Mouse (Mus musculus): ENCODE results near the gene Aes. TPM values are rescaled to one million over a fixed set of nuclear protein-coding genes. Genes with fewer than 3 reads are reported as not detected.

Aes gene
- polyA plus RNA-seq, 1 experiment from 2014 or later, result 504 TPM

DNA sequence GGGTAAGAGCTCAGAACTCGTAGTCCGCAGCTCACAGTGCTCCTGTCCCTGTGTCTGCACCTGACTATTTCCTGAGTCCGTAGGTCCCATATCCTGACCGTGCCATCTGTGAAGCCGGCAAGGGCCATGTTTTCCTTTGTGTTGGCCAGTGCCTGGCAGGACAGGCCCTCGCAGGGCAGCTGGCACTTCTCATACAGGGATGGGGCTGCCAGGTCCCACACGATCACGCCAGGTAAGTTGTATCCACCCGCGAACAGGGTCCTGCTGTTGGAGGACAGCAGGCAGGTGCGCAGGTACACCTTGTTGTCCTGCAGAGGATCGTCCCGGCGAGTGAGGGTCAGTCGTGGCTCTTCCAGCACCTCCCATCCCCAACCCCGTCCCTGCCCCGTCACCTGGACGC, 34.6 kb downstream of the Aes start:
- Histone ChIP-seq H3K9ac (no peak overlapping the region), H3K4me1 (peaks cover 37% of the 10 kb centered on the region), H3K27me3 (peaks cover 94% of the 10 kb centered on the region), H3K9me3 (replicated peaks) (no peaks in the 10 kb centered on the region), H3K4me3 (no peak overlapping the region), H3K4me2 (replicated peaks) (no peak overlapping the region), H3K27ac (no peak overlapping the region), H3K36me3 (no peaks in the 10 kb centered on the region)
- 76% methylated on average over 18 of the region's 18 CpGs for WGBS
- no peak for ATAC-seq (ENCODE audit: low FRiP score)

DNA sequence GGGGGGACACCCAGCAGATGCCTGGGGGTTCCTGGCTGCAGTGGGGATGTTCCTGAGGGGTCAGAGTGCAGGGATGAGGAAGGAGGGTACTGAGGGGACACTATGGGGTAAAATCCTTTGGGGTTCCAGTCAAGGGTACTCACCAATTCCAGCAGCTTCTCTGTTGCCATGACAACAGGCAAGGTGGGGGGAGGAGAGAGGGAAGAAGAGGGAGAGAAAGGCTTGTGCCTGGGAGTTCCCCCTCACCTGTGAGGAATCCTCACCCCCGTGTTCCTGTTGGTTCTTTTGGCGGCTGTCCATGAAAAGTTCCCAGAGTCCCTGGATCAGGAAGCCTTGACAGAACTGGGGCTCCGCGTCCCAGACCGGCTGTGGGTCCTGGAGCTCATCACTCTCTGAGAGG, 36.3 kb downstream of the Aes start:
- no peak for ATAC-seq (ENCODE audit: low FRiP score)
- no peak overlapping the region for H3K4me3 ChIP-seq
- H3K27me3 ChIP-seq, result peaks cover 92% of the 10 kb centered on the region
- whole genome bisulfite sequencing, result 38% methylated on average over 5 of the region's 5 CpGs
- H3K9me3 ChIP-seq (replicated peaks), result no peaks in the 10 kb centered on the region
- no peak overlapping the region for H3K27ac ChIP-seq
- H3K4me2 ChIP-seq (replicated peaks), result 0 out of 2 replicates have a peak overlapping the region, but pooled peaks have one; percentile 41
- no peaks in the 10 kb centered on the region for H3K36me3 ChIP-seq
- no peak overlapping the region; the same call in 1 of the 2 replicates for H3K9ac ChIP-seq
- peaks cover 38% of the 10 kb centered on the region for H3K4me1 ChIP-seq

GRCm38 (mm10) chr10:81596611-81597010, 37.3 kb downstream of the Aes start:
- Histone ChIP-seq H3K4me1 (peaks cover 47% of the 10 kb centered on the region), H3K27me3 (peaks cover 87% of the 10 kb centered on the region), H3K4me3 (no peak overlapping the region; the same call in 1 of the 2 replicates), H3K9ac (peak overlapping the region; percentile 32; the same call in 1 of the 2 replicates), H3K9me3 (replicated peaks) (no peaks in the 10 kb centered on the region), H3K4me2 (replicated peaks) (peak overlapping the region; percentile 41), H3K27ac (peak overlapping the region; percentile 79), H3K36me3 (no peaks in the 10 kb centered on the region)
- peak; percentile 12 for ATAC-seq (ENCODE audit: low FRiP score)
- 4% methylated on average over 10 of the region's 10 CpGs for WGBS

DNA sequence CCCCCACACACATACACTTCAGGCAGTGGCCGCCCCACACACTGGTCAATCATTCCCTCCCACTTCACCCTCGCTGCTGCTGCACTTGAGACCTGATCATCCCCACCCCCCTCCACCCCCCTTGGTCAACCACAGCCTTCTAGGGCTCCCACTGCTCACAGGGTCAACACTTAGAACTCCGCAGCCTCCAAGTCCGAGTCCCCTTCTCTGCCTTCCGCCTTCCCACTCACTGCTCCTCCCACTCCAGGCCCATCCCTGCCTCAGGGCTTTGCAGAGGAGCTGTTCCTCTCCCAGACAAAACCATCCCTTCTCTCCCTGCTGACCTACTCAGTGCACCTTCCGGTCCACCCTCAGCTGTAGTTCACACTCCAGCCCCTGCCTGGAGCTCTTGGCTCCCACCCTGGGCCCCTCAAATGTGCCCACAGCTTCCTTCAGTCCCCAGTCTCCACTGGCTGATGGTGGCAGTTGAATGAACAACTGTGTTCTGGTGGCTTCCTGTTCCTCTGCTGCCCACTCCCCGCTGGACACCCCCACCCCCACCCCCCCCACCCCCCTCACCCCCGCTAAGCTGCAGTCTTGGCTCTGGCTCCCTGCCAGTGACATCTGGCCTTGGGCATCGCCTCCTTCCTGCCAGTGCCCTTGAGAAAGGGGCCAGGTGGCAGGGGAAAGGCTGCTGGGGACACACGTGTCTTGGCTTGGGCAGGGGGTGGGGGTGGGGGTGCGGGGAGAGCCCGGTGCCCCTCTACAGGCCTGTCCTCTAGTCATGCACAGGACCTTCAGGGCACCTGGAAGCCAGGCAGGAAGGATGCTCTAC, 38.1 kb downstream of the Aes start:
- ATAC-seq (ENCODE audit: low FRiP score), result peak; percentile 21
- peak overlapping the region; percentile 79 for H3K27ac ChIP-seq
- H3K4me3 ChIP-seq, result no peak overlapping the region

DNA sequence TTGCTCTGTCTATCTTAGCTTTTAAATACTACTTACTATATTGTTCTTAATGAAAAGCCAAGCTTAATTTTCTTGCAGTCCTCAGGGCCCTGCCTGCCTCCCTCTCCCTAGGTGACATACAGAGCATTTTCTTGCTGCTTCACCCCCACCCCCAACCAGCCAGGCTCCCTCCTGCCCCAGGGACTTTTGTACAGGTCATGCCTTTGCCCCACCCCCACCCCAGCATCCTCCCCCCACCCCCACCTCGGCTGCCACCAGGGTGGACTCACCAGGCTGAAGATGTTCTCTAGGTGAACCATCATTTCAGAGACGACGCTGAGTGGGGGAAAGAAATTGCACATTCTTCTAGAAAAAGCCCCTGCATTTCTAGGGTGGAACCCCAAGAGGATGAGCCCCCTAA, 39.1 kb downstream of the Aes start:
- Histone ChIP-seq H3K27me3 (peaks cover 74% of the 10 kb centered on the region), H3K27ac (no peak overlapping the region), H3K4me3 (no peak overlapping the region), H3K4me1 (peaks cover 55% of the 10 kb centered on the region), H3K36me3 (no peaks in the 10 kb centered on the region), H3K9ac (no peak overlapping the region), H3K4me2 (replicated peaks) (no peak overlapping the region), H3K9me3 (replicated peaks) (no peaks in the 10 kb centered on the region)
- 29% methylated on average over 3 of the region's 3 CpGs for WGBS
- no peak for ATAC-seq (ENCODE audit: low FRiP score)

More for the DNA sequence above, 38.1 kb downstream of the Aes start:
- Histone ChIP-seq H3K4me2 (replicated peaks) (peak overlapping the region; percentile 41), H3K4me1 (peaks cover 51% of the 10 kb centered on the region), H3K9ac (peak overlapping the region; percentile 28), H3K9me3 (replicated peaks) (no peaks in the 10 kb centered on the region), H3K27me3 (peaks cover 84% of the 10 kb centered on the region), H3K36me3 (no peaks in the 10 kb centered on the region)
- 3% methylated on average over 12 of the region's 12 CpGs for WGBS

GRCm38 (mm10) chr10:81598871-81599270, 39.6 kb downstream of the Aes start:
- Histone ChIP-seq H3K4me1 (peaks cover 55% of the 10 kb centered on the region), H3K27me3 (peaks cover 69% of the 10 kb centered on the region), H3K9ac (no peak overlapping the region), H3K4me2 (replicated peaks) (no peak overlapping the region), H3K4me3 (no peak overlapping the region), H3K27ac (no peak overlapping the region), H3K36me3 (no peaks in the 10 kb centered on the region), H3K9me3 (replicated peaks) (no peaks in the 10 kb centered on the region)
- ATAC-seq (ENCODE audit: low FRiP score), result no peak
- WGBS, result 50% methylated on average over 6 of the region's 6 CpGs

DNA sequence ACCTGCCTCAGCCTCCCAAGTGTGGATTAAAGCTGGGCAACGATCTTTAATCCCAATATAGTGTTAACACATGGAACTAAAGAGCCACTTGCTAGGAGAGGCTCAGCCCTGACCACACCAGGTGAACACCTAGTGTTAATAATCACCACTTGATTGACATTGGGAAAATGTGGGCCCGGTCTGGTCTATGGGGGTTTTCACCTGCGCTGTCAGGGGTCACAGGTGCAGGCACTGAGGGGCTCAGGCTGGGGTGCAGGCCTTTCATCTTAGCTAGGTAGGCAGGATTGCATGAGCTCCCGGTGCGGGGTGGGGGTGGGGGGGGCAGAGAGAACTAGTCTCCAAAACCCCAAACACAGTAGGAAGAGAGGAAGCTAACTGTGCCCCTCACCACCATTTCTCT, 40.3 kb downstream of the Aes start:
- Histone ChIP-seq H3K4me1 (peaks cover 56% of the 10 kb centered on the region), H3K4me2 (replicated peaks) (no peak overlapping the region), H3K36me3 (no peaks in the 10 kb centered on the region), H3K4me3 (no peak overlapping the region), H3K27me3 (peaks cover 62% of the 10 kb centered on the region), H3K9me3 (replicated peaks) (no peaks in the 10 kb centered on the region), H3K9ac (no peak overlapping the region), H3K27ac (no peak overlapping the region)
- 71% methylated on average over 5 of the region's 5 CpGs for WGBS
- no peak for ATAC-seq (ENCODE audit: low FRiP score)

- no peak overlapping the region for H3K9ac ChIP-seq
- H3K4me3 ChIP-seq, result no peak overlapping the region
- H3K27ac ChIP-seq, result no peak overlapping the region
- no peak for ATAC-seq (ENCODE audit: low FRiP score)
- H3K36me3 ChIP-seq, result no peaks in the 10 kb centered on the region
- 49% methylated on average over 10 of the region's 10 CpGs for WGBS
- H3K9me3 ChIP-seq (replicated peaks), result no peaks in the 10 kb centered on the region
- no peak overlapping the region for H3K4me2 ChIP-seq (replicated peaks)
- peaks cover 59% of the 10 kb centered on the region for H3K4me1 ChIP-seq
- peaks cover 57% of the 10 kb centered on the region for H3K27me3 ChIP-seq
Measured at GRCm38 (mm10) chr10:81600096-81600495, 40.8 kb downstream of the Aes start.

- Histone ChIP-seq H3K36me3 (no peaks in the 10 kb centered on the region), H3K4me2 (replicated peaks) (peak within 1 kb of the TSS; percentile 46), H3K9me3 (replicated peaks) (no peaks in the 10 kb centered on the region), H3K4me1 (peaks cover 57% of the 10 kb centered on the region), H3K27me3 (peaks cover 50% of the 10 kb centered on the region), H3K9ac (peak within 1 kb of the TSS; percentile 43; the same call in 1 of the 2 replicates), H3K27ac (0 out of 2 replicates have a peak within 1 kb of the TSS, but pooled peaks have one; percentile 30), H3K4me3 (peak within 1 kb of the TSS; percentile 18)
- peak; percentile 80 for ATAC-seq (ENCODE audit: low FRiP score)
- WGBS, result under 1% methylated on average over 28 of the region's 28 CpGs
Measured at GRCm38 (mm10) chr10:81600738-81601203, 41.5 kb downstream of the Aes start, which contains the start of gene Tle6. Tle6 (minus strand) TSS chr10:81601073.

DNA sequence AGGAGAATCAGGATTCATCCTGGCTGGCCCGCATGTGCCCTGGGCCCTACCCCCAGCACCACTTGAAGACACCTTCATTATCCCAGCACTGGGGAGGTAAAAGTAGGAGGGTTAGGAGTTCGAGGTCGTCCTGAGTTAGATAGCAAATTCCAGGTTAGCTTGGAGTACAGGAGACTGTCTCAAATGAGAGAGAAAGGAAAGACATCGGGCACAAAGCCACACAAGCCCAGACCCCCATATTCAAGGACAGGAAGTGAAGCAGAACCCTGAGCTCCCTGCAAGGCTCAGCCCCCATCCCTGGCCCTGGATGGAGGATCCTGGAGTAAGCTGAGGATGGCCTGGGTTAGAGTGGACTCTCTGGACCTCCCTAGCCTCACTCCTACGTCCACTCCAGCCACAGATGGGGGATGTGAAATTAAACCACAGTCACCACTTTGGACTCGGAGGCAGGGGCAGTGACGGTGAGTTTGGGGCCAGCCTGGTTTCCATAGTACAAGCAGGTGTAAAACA, 42.2 kb downstream of the Aes start:
- Histone ChIP-seq H3K9ac (no peak overlapping the region), H3K36me3 (no peaks in the 10 kb centered on the region), H3K4me3 (no peak overlapping the region), H3K9me3 (replicated peaks) (no peaks in the 10 kb centered on the region), H3K27me3 (peaks cover 45% of the 10 kb centered on the region), H3K4me2 (replicated peaks) (peak overlapping the region; percentile 46; the same call in 1 of the 2 replicates), H3K27ac (no peak overlapping the region), H3K4me1 (peaks cover 51% of the 10 kb centered on the region)
- 23% methylated on average over 7 of the region's 7 CpGs for WGBS
- ATAC-seq (ENCODE audit: low FRiP score), result no peak

DNA sequence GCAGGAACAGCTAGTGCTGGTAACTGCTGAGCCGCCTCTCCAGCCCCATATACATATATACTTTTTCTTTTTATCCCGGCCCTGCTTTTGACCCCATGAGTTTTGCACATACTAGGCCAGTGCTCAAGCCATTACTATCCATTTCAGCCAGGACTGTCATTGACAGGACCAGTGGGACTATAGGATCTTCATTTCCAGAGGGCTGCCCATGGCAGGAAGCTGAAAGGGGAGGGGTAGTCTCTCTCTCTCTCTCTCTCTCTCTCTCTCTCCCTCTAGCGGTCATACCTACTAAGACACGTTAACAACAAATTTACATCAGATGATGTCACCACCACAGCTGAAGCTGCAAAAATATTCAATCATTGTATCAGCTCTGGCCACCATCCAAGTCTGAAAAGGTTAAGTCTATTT, 43.5 kb downstream of the Aes start:
- Histone ChIP-seq H3K36me3 (no peaks in the 10 kb centered on the region), H3K4me2 (replicated peaks) (no peak overlapping the region), H3K9ac (no peak overlapping the region), H3K4me1 (peaks cover 45% of the 10 kb centered on the region), H3K9me3 (replicated peaks) (no peaks in the 10 kb centered on the region), H3K27me3 (peaks cover 32% of the 10 kb centered on the region), H3K4me3 (no peak overlapping the region), H3K27ac (no peak overlapping the region)
- 12% methylated on average over 4 of the region's 4 CpGs for WGBS
- ATAC-seq (ENCODE audit: low FRiP score), result no peak

GRCm38 (mm10) chr10:81604019-81604967, 45.0 kb downstream of the Aes start:
- no peak overlapping the region for H3K27ac ChIP-seq
- ATAC-seq (ENCODE audit: low FRiP score), result no peak

More at GRCm38 (mm10) chr10:81604019-81604967, 45.0 kb downstream of the Aes start:
- 78% methylated on average over 12 of the region's 12 CpGs for WGBS
- Histone ChIP-seq H3K4me2 (replicated peaks) (peak overlapping the region; percentile 86), H3K4me3 (no peak overlapping the region), H3K9ac (no peak overlapping the region), H3K9me3 (replicated peaks) (no peaks in the 10 kb centered on the region), H3K27me3 (peaks cover 17% of the 10 kb centered on the region), H3K36me3 (peaks cover 5% of the 10 kb centered on the region; the same call in 1 of the 2 replicates), H3K4me1 (peaks cover 36% of the 10 kb centered on the region)

Data from hindbrain, embryonic 12.5 days (tissue).